Mouse (Mus musculus): ENCODE results near the gene Arhgap22. TPM values are rescaled to one million over a fixed set of nuclear protein-coding genes. Genes with fewer than 3 reads are reported as not detected.

Gene Arhgap22
- 1 to 10 TPM; 4.2 to 5.6 TPM for total RNA-seq (2021)

- intact Hi-C loops (cut with DNase I) = loop anchor here (2.0 kb wide), 1 partner anchor 89 kb away; no protein-coding TSS in a partner anchor
- peak; percentile 90 for DNase-seq
These were observed at the start of gene Arhgap22 for GRCm38 (mm10) chr14:33213823-33214766. Gene Arhgap22 (plus strand): TSS chr14:33214026.

GRCm38 (mm10) chr14:33168750-33169149 lies 45.1 kb upstream of the Arhgap22 start:
- DNase-seq = no peak
- intact Hi-C loops (cut with DNase I) = no loop called here

GRCm38 (mm10) chr14:33171942-33172341 lies 41.9 kb upstream of the Arhgap22 start:
- intact Hi-C loops (cut with DNase I) = no loop called here
- no peak for DNase-seq

- no peak for DNase-seq
- intact Hi-C loops (cut with DNase I) = no loop called here
These were observed 38.6 kb upstream of the Arhgap22 start for GRCm38 (mm10) chr14:33175059-33175821.

- no peak for DNase-seq
- intact Hi-C loops (cut with DNase I) = no loop called here
These were observed 33.7 kb upstream of the Arhgap22 start for GRCm38 (mm10) chr14:33180102-33180501.

GRCm38 (mm10) chr14:33185068-33185800 lies 28.6 kb upstream of the Arhgap22 start, which contains the start of gene Wdfy4:
Gene Wdfy4 (minus strand): TSS chr14:33185508.
- no peak for DNase-seq
- intact Hi-C loops (cut with DNase I) = no loop called here

GRCm38 (mm10) chr14:33187201-33187600 lies 26.6 kb upstream of the Arhgap22 start:
- DNase-seq = no peak
- intact Hi-C loops (cut with DNase I) = no loop called here

GRCm38 (mm10) chr14:33189230-33189629 lies 24.6 kb upstream of the Arhgap22 start:
- DNase-seq = no peak
- intact Hi-C loops (cut with DNase I) = no loop called here

- intact Hi-C loops (cut with DNase I) = no loop called here
- no peak for DNase-seq
These were observed 23.9 kb upstream of the Arhgap22 start for GRCm38 (mm10) chr14:33189849-33190423.

- DNase-seq = no peak
- intact Hi-C loops (cut with DNase I) = no loop called here
These were observed 23.2 kb upstream of the Arhgap22 start for GRCm38 (mm10) chr14:33190646-33191045.

- no peak for DNase-seq
- intact Hi-C loops (cut with DNase I) = no loop called here
These were observed 20.1 kb upstream of the Arhgap22 start for GRCm38 (mm10) chr14:33193762-33194161.

- no peak for DNase-seq
- intact Hi-C loops (cut with DNase I) = no loop called here
These were observed 19.6 kb upstream of the Arhgap22 start for GRCm38 (mm10) chr14:33194241-33194640.

DNA sequence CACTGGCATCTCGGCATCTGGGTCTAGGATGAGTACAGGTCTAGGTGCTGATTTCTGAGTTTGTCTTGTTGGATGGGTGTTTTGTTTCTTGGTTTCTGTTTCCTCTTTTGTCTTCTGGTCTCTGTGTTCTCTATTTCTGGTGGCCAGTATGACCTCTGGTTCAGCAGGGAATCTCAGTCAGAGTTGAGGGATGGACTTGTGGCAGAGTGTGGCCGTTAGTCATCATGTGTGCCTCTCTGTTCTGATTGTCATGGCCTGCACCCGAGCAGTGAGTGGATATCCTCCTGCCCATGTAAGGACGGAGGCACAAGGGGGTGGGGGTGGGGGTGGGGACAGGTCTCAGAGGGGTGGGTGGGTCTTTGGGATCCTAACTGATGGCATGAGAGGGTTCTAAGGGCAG lies 11.7 kb upstream of the Arhgap22 start:
- DNase-seq = no peak

GRCm38 (mm10) chr14:33202885-33203284 lies 10.9 kb upstream of the Arhgap22 start:
- intact Hi-C loops (cut with DNase I) = loop anchor here (10.0 kb wide), 2 partner anchors 628 to 668 kb away; no protein-coding TSS in a partner anchor
- no peak for DNase-seq

More for the DNA sequence above, 11.7 kb upstream of the Arhgap22 start:
- intact Hi-C loops (cut with DNase I) = loop anchor here (10.0 kb wide), 2 partner anchors 627 to 667 kb away; no protein-coding TSS in a partner anchor

- intact Hi-C loops (cut with DNase I) = loop anchor here (10.0 kb wide), 2 partner anchors 629 to 669 kb away; no protein-coding TSS in a partner anchor
These were observed 10.0 kb upstream of the Arhgap22 start for GRCm38 (mm10) chr14:33203777-33204176.

DNA sequence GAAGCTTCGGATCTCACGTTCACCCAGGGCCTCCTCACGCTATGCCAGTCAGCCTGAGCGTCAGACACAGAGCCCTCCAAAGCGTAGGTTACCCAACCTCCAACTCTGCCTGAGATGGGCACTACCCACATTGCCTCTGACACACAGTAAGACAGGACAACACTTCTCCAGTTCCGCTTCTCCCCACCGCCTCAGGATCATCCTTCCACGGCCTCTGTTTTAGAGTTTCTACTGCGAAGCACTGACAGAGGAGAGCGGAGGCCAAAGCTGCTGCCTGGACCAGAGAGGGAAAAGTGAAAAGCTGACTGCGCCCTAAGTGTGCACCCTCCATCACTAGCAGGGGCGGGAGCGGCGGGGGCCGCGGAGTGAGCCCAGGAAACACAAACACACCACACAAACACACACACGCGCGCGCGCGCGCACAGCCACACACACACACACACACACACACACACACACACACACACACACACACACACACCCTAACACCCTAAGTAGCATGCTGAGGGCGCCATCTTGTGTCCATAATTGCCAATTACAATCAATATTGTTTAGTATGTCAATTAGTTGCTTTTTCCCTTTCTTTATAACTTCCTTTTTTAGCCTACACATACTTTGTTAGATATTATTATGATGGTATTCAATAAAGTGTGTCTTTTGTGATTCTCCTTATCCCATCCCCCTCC lies 8.4 kb upstream of the Arhgap22 start:
- DNase-seq = no peak
- intact Hi-C loops (cut with DNase I) = loop anchor here (10.0 kb wide), 2 partner anchors 631 to 671 kb away; no protein-coding TSS in a partner anchor

More at GRCm38 (mm10) chr14:33203777-33204176, 10.0 kb upstream of the Arhgap22 start:
- DNase-seq = no peak

DNA sequence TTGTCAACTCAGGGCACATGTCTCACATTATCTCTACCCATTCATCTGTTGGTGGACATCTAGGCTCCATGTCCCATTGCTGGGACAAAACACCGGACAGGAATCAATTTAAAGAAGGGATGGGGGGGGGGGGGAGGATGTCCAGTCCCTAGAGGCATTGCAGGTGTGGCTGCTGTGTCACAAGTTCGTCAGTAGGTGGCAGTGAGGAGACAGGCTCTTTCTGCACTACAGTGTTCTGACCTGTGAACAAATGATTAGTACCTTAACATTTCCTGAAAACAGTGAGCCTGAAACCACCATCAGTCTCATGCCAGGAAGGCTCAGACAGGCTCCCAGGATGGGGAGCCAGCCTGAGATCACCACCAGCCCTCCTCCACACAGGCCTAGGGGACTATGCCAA lies 6.8 kb upstream of the Arhgap22 start:
- intact Hi-C loops (cut with DNase I) = loop anchor here (10.0 kb wide), 2 partner anchors 632 to 672 kb away; no protein-coding TSS in a partner anchor
- no peak for DNase-seq

DNA sequence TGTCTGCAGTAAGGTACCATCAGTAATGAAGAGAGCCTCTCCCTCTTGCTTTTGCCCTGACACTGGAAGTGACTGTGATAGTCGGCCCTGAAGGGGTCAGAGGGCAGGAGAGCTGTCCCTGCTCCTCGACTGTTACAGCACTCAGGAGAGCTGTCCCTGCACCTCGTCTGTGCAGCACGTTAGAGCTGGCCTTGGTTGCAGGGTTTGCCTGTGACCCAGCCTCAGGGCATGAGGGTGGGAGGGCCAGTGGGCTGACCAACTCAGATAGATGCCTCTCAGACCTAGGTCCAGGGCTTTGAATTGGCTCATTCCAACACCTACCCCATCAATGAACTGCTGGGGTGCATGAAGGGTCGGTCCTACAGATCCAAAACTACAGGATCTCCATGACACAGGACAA lies 5.5 kb upstream of the Arhgap22 start:
- intact Hi-C loops (cut with DNase I) = loop anchor here (10.0 kb wide), 2 partner anchors 634 to 674 kb away; no protein-coding TSS in a partner anchor
- no peak for DNase-seq

DNA sequence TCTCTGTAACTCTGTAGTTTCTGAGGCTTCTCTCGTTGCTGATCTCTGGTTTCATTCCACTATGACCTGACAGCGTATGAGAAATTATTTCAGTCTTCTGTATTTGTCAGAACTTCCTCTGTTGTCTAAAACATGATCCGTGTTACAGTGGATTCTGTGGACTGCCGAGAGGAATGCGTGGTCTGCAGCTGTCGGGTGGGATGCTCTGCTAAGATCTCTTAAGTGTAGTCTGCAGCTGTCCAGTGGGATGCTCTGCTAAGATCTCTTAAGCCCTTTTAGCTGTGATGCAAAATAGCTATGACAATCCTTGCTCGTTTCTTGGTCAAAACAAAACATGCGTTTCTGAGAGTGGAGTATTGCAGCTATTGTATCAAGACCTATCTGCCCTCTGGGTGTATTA lies 3.0 kb upstream of the Arhgap22 start:
- DNase-seq = no peak
- intact Hi-C loops (cut with DNase I) = no loop called here

All from left cerebral cortex, postnatal 4 days (tissue).